Mouse (Mus musculus) thymus, adult 2 months (tissue): ENCODE data around the gene Abhd12b.

Source experiments
- CTCF ChIP-seq: fragments of 200-500 bp; IDR thresholded peaks from 2 replicates; pipeline ENCODE4 v1.5.1; 2012; ENCODE audit warnings: mild to moderate bottlenecking, control low read depth, low read length, moderate library complexity, borderline replicate concordance; ENCODE audit not compliant: control insufficient read depth, poor library complexity, insufficient read depth; ENCODE audit errors: extremely low read depth
- POLR2A ChIP-seq: fragments of 200-500 bp; IDR thresholded peaks from 2 replicates; pipeline ENCODE4 v1.6.1; 2012; ENCODE audit warnings: mild to moderate bottlenecking, low read length, control low read depth, moderate library complexity; ENCODE audit not compliant: control insufficient read depth, poor library complexity, insufficient read depth; ENCODE audit errors: extremely low read depth

DNA sequence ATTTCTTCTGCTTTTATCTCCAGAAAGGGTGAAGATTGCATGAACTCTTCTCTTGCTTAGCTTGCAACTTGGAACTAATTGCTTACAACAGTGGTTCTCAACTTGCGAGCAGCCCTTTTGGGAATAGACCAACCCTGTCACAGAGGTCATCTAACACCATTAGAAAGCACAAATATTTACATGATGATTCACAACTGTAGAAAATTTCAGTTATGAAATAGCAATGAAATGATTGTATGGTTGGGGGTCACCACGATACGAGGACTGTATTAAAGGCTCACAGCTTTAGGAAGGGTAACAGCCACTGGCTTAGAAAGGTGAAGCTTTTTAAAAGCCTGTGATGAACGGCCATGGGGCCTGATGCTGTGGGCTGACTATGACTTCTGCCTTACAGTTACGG, 7.1 kb downstream of the Abhd12b start:
- TF ChIP-seq CTCF (no peak), POLR2A (no peak)
